Mouse (Mus musculus): ENCODE measurements around the gene Cdh6. TPM values are rescaled to one million over a fixed set of nuclear protein-coding genes. Genes with fewer than 3 reads are reported as not detected.

The Cdh6 gene
- polyA plus RNA-seq (2017; shearing (Covaris generic)) = not detected

GRCm38 (mm10) chr15:13173071-13173778 is at the start of gene Cdh6:
Gene Cdh6 (minus strand): TSS chr15:13173675.

